Mouse (Mus musculus) forebrain, embryonic 14.5 days (tissue): ENCODE results near the gene Peli1. TPM values are rescaled to one million over a fixed set of nuclear protein-coding genes. Genes with fewer than 3 reads are reported as not detected.
"Not testable (repeated sequence)": the region's sequence is repeated elsewhere in the genome, so short reads cannot be mapped to it uniquely, and the experiment has no call there.

ENCODE experiments used
- ATAC-seq: fragments of 200-750 bp; cut with Nextera tagmentation; 2 replicates; pipeline ENCODE4 v1.8.0; 2017; ENCODE audit warnings: mild to moderate bottlenecking, moderate library complexity
- DNase-seq: peaks from one replicate; pipeline ENCODE4 v3.0.0-alpha.2; 2015; ENCODE audit warnings: low spot score
- H3K27ac ChIP-seq: fragments of 300-500 bp; sonication (generic); 2 replicates; pipeline ENCODE4 v1.5.1; 2014; ENCODE audit warnings: low read depth, mild to moderate bottlenecking, control low read depth, low read length, moderate library complexity
- H3K27me3 ChIP-seq: fragments of 300-500 bp; sonication (generic); replicated peaks from 2 replicates; pipeline ENCODE4 v1.6.1; 2014; ENCODE audit warnings: low read length, control low read depth, mixed read lengths; ENCODE audit not compliant: control insufficient read depth, insufficient read depth
- H3K36me3 ChIP-seq: fragments of 300-500 bp; sonication (generic); 2 replicates; pipeline ENCODE4 v1.6.1; 2014; ENCODE audit warnings: low read length, control low read depth; ENCODE audit not compliant: control insufficient read depth, insufficient read depth
- H3K4me1 ChIP-seq: fragments of 300-500 bp; sonication (generic); 2 replicates; pipeline ENCODE4 v1.6.1; 2014; ENCODE audit warnings: antibody characterized with exemption, low read length, control low read depth; ENCODE audit not compliant: control insufficient read depth, insufficient read depth
- H3K4me2 ChIP-seq: fragments of 300-500 bp; sonication (generic); 2 replicates; pipeline ENCODE4 v1.6.1; 2014; ENCODE audit warnings: mild to moderate bottlenecking, control low read depth, low read length
- H3K4me3 ChIP-seq: fragments of 300-500 bp; sonication (generic); 2 replicates; pipeline ENCODE4 v1.5.1; 2014; ENCODE audit warnings: low read depth, low read length, control low read depth
- H3K9ac ChIP-seq: fragments of 300-500 bp; sonication (generic); 2 replicates; pipeline ENCODE4 v1.6.1; 2014; ENCODE audit warnings: mild to moderate bottlenecking, low read length, control low read depth, moderate library complexity
- H3K9me3 ChIP-seq: fragments of 300-500 bp; sonication (generic); replicated peaks from 2 replicates; pipeline ENCODE4 v1.6.1; 2016; ENCODE audit warnings: low read length, control low read depth, mixed read lengths; ENCODE audit not compliant: control insufficient read depth
- WGBS: fragments of 180-500 bp; shearing (Covaris S2); extraction: QIAGEN DNeasy Blood & Tissue Kit; methylation state at CpG from one replicate; pipeline ENCODE4 v1.1.7; 2014; 5-methylcytosine and 5-hydroxymethylcytosine counted together
- polyA plus RNA-seq: library from polyadenylated mRNA; unstranded; fragments of >200 nt; fragmentation: Nextera tagmentation; extraction: Ambion mirVana; gene quantifications from 2 replicates; pipeline ENCODE4 v1.2.1, GENCODE M21; 2014

Peli1 gene
- polyA plus RNA-seq, 1 experiment from 2014 or later = 120 TPM

DNA sequence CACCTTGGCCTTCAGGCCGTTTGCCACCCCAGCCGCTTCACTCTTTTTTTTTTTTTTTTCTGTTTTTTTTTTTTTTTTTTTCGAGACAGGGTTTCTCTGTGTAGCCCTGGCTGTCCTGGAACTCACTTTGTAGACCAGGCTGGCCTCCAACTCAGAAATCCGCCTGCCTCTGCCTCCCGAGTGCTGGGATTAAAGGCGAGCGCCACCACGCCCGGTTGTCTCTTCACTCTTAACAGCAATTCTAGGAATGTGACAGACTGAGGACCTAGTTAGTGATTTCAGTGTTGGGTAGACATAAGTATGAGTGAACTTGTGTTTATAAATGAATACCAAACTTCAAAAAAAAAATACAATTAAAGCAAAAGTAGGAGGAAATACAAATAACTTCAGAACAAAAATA is 88.8 kb downstream of the Peli1 start:
- H3K9me3 ChIP-seq, H3K27ac ChIP-seq, H3K4me3 ChIP-seq, H3K4me2 ChIP-seq, H3K27me3 ChIP-seq, H3K4me1 ChIP-seq, H3K9ac ChIP-seq, ATAC-seq, H3K36me3 ChIP-seq, DNase-seq: not testable (repeated sequence)
- WGBS = 84% methylated on average over 8 of the region's 9 CpGs

DNA sequence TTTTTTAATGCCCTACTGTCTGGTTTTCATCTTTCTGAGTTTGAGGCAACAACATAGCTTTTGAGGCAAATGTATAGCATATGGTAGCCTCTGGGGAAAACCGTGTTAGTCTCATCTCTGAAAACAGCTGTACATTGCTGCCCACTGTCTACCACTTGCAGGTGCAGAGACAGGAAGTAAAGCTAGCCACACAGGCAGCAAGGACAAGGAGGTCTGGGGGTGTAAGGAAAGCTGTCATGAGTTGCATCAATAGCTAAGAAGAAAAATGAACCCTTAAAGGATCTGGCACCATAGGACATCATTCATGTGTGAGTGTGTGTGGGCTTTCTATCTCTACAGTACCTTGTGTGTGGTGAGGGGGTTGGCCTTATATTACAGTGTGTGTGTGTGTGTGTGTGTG is 89.6 kb downstream of the Peli1 start:
- 62% methylated on average over 1 of the region's 1 CpGs for WGBS
- Histone ChIP-seq H3K27ac (no peak overlapping the region), H3K9me3 (no peaks in the 10 kb centered on the region), H3K9ac (no peak overlapping the region), H3K36me3 (no peaks in the 10 kb centered on the region), H3K4me3 (no peak overlapping the region), H3K4me1 (no peaks in the 10 kb centered on the region), H3K4me2 (no peak overlapping the region), H3K27me3 (no peaks in the 10 kb centered on the region)
- DNase-seq = no peak
- ATAC-seq = no peak

DNA sequence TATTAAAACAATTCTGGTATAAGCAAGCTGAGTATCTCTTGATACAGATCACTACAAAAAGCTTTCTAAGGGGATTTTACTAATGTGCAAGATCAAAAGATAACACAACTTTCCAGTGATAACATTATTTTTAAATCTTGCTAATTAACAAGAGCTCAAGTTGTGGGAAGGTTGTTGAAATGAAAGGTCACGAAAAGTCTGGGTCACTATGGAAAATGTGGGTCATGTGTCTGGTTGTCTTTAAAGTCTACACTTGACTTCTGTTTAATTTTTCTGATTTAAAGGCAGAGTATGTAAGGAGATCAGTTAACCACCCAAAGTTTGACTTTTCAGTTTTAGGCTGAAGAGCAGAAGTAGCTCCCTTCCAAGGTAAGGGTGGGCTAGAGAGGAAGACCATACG is 90.5 kb downstream of the Peli1 start:
- H3K27ac ChIP-seq = no peak overlapping the region
- no peaks in the 10 kb centered on the region for H3K36me3 ChIP-seq
- DNase-seq = no peak
- no peaks in the 10 kb centered on the region for H3K4me1 ChIP-seq
- H3K4me2 ChIP-seq = no peak overlapping the region
- no peak overlapping the region for H3K4me3 ChIP-seq
- 86% methylated on average over 2 of the region's 2 CpGs for WGBS
- H3K9ac ChIP-seq = no peak overlapping the region
- no peaks in the 10 kb centered on the region for H3K9me3 ChIP-seq
- H3K27me3 ChIP-seq = no peaks in the 10 kb centered on the region
- no peak for ATAC-seq

DNA sequence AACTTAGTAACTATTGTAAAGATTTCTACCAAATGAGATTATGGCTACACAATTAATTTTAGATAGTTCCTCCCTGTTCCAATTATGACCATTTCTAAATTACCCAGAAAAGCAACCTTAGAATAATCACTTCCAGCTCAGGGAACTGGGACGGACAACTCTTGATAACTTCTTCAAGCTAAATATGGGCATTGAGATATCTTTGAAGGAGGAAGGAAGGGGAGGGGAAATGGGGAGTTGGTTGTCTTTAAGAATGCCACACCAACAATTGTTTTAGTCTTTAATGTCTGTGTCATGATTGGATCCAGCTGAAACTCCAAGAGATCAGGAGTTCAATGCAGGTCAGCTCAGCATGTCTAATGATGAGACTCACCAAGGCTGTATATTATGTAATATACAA is 91.6 kb downstream of the Peli1 start:
- Histone ChIP-seq H3K4me3 (no peak overlapping the region), H3K4me1 (no peaks in the 10 kb centered on the region), H3K9me3 (no peaks in the 10 kb centered on the region), H3K4me2 (no peak overlapping the region), H3K9ac (no peak overlapping the region), H3K27ac (no peak overlapping the region), H3K36me3 (no peaks in the 10 kb centered on the region), H3K27me3 (no peaks in the 10 kb centered on the region)
- 76% methylated on average over 1 of the region's 1 CpGs for WGBS
- no peak for DNase-seq
- no peak for ATAC-seq

- not testable (repeated sequence) for H3K9ac ChIP-seq, H3K4me1 ChIP-seq, H3K4me2 ChIP-seq, H3K9me3 ChIP-seq, H3K36me3 ChIP-seq, H3K27me3 ChIP-seq, H3K4me3 ChIP-seq, H3K27ac ChIP-seq, DNase-seq, ATAC-seq
- WGBS = 92% methylated on average over 8 of the region's 8 CpGs
These were observed 100.7 kb downstream of the Peli1 start for GRCm38 (mm10) chr11:21191821-21192220.

GRCm38 (mm10) chr11:21194851-21195250 is 103.8 kb downstream of the Peli1 start:
- no peaks in the 10 kb centered on the region for H3K4me1 ChIP-seq
- H3K4me2 ChIP-seq = no peak overlapping the region
- H3K27ac ChIP-seq = no peak overlapping the region
- no peak overlapping the region for H3K9ac ChIP-seq
- H3K9me3 ChIP-seq = no peaks in the 10 kb centered on the region
- no peak for ATAC-seq
- 95% methylated on average over 3 of the region's 3 CpGs for WGBS
- no peaks in the 10 kb centered on the region for H3K36me3 ChIP-seq
- no peaks in the 10 kb centered on the region for H3K27me3 ChIP-seq
- no peak for DNase-seq
- no peak overlapping the region for H3K4me3 ChIP-seq

Other genes starting within 250 kb of the Peli1 start
- gene Vps54, start 148.0 kb downstream of the Peli1 start, polyA plus RNA-seq = 8.4 and 8.8 TPM in 2 replicates